Mouse (Mus musculus): ENCODE measurements around the gene Mus81. TPM values are rescaled to one million over a fixed set of nuclear protein-coding genes. Genes with fewer than 3 reads are reported as not detected.

Mus81 gene
- polyA plus RNA-seq, 1 experiment from 2014 or later: 46.6 TPM

Other genes with a start within 250 kb of the Mus81 start
- 23.5 and 23.7 TPM in 2 replicates for gene Pacs1, start 215.3 kb downstream of the Mus81 start, polyA plus RNA-seq (2014; fragmentation: Nextera tagmentation; extraction: Ambion mirVana)
- 325 and 343 TPM in 2 replicates for gene Sf3b2, start 192.9 kb downstream of the Mus81 start, polyA plus RNA-seq (2014; fragmentation: Nextera tagmentation; extraction: Ambion mirVana)
- gene Gal3st3, start 190.1 kb downstream of the Mus81 start, polyA plus RNA-seq (2014; fragmentation: Nextera tagmentation; extraction: Ambion mirVana): 3.1 and 3.3 TPM in 2 replicates
- gene Catsper1, start 152.7 kb downstream of the Mus81 start, polyA plus RNA-seq (2014; fragmentation: Nextera tagmentation; extraction: Ambion mirVana): not detected in 2 replicates
- gene Cst6, start 138.8 kb downstream of the Mus81 start, polyA plus RNA-seq (2014; fragmentation: Nextera tagmentation; extraction: Ambion mirVana): 0.78 and 1.5 TPM in 2 replicates
- gene Eif1ad, start 121.7 kb downstream of the Mus81 start, polyA plus RNA-seq (2014; fragmentation: Nextera tagmentation; extraction: Ambion mirVana): 44.3 and 45.9 TPM in 2 replicates
- gene Banf1, start 121.2 kb downstream of the Mus81 start, polyA plus RNA-seq (2014; fragmentation: Nextera tagmentation; extraction: Ambion mirVana): 434 and 456 TPM in 2 replicates
- gene Sart1, start 99.7 kb downstream of the Mus81 start, polyA plus RNA-seq (2014; fragmentation: Nextera tagmentation; extraction: Ambion mirVana): 56.3 and 65.0 TPM in 2 replicates
- 2.0 TPM in 1 of 2 replicates, not detected in the other for gene Tsga10ip, start 85.9 kb downstream of the Mus81 start, polyA plus RNA-seq (2014; fragmentation: Nextera tagmentation; extraction: Ambion mirVana)
- 191 and 198 TPM in 2 replicates for gene Drap1, start 63.4 kb downstream of the Mus81 start, polyA plus RNA-seq (2014; fragmentation: Nextera tagmentation; extraction: Ambion mirVana)
- gene AI837181, start 63.3 kb downstream of the Mus81 start, polyA plus RNA-seq (2014; fragmentation: Nextera tagmentation; extraction: Ambion mirVana): 35.8 and 39.2 TPM in 2 replicates
- not detected in 2 replicates for gene Fosl1, start 40.9 kb downstream of the Mus81 start, polyA plus RNA-seq (2014; fragmentation: Nextera tagmentation; extraction: Ambion mirVana)
- 6.8 and 7.8 TPM in 2 replicates for gene Ccdc85b, start 30.5 kb downstream of the Mus81 start, polyA plus RNA-seq (2014; fragmentation: Nextera tagmentation; extraction: Ambion mirVana)
- 126 and 130 TPM in 2 replicates for gene Fibp, start 27.8 kb downstream of the Mus81 start, polyA plus RNA-seq (2014; fragmentation: Nextera tagmentation; extraction: Ambion mirVana)
- gene Ctsw, start 19.9 kb downstream of the Mus81 start, polyA plus RNA-seq (2014; fragmentation: Nextera tagmentation; extraction: Ambion mirVana): 1.5 and 2.3 TPM in 2 replicates
- gene Efemp2, start 14.4 kb downstream of the Mus81 start, polyA plus RNA-seq (2014; fragmentation: Nextera tagmentation; extraction: Ambion mirVana): 177 and 179 TPM in 2 replicates
- 2,904 and 2,937 TPM in 2 replicates for gene Cfl1, start 2.1 kb upstream of the Mus81 start, polyA plus RNA-seq (2014; fragmentation: Nextera tagmentation; extraction: Ambion mirVana)
- gene 1700020D05Rik, start 15.4 kb upstream of the Mus81 start, polyA plus RNA-seq (2014; fragmentation: Nextera tagmentation; extraction: Ambion mirVana): 0.25 and 0.42 TPM in 2 replicates
- 12.4 and 13.0 TPM in 2 replicates for gene Snx32, start 22.1 kb upstream of the Mus81 start, polyA plus RNA-seq (2014; fragmentation: Nextera tagmentation; extraction: Ambion mirVana)
- 11.2 and 11.5 TPM in 2 replicates for gene Ovol1, start 72.2 kb upstream of the Mus81 start, polyA plus RNA-seq (2014; fragmentation: Nextera tagmentation; extraction: Ambion mirVana)
- 5.5 and 6.1 TPM in 2 replicates for gene Ap5b1, start 79.6 kb upstream of the Mus81 start, polyA plus RNA-seq (2014; fragmentation: Nextera tagmentation; extraction: Ambion mirVana)
- 113 and 119 TPM in 2 replicates for gene Rnaseh2c, start 113.5 kb upstream of the Mus81 start, polyA plus RNA-seq (2014; fragmentation: Nextera tagmentation; extraction: Ambion mirVana)
- gene Kat5, start 121.8 kb upstream of the Mus81 start, polyA plus RNA-seq (2014; fragmentation: Nextera tagmentation; extraction: Ambion mirVana): 30.5 and 37.0 TPM in 2 replicates
- gene Rela, start 149.1 kb upstream of the Mus81 start, polyA plus RNA-seq (2014; fragmentation: Nextera tagmentation; extraction: Ambion mirVana): 49.0 and 52.2 TPM in 2 replicates
- 15.2 and 19.4 TPM in 2 replicates for gene Sipa1, start 175.3 kb upstream of the Mus81 start, polyA plus RNA-seq (2014; fragmentation: Nextera tagmentation; extraction: Ambion mirVana)
- 20.0 and 21.5 TPM in 2 replicates for gene Map3k11, start 200.3 kb upstream of the Mus81 start, polyA plus RNA-seq (2014; fragmentation: Nextera tagmentation; extraction: Ambion mirVana)
- 29.8 and 32.1 TPM in 2 replicates for gene Pcnx3, start 200.5 kb upstream of the Mus81 start, polyA plus RNA-seq (2014; fragmentation: Nextera tagmentation; extraction: Ambion mirVana)
- 0.62 and 0.84 TPM in 2 replicates for gene Kcnk7, start 216.0 kb upstream of the Mus81 start, polyA plus RNA-seq (2014; fragmentation: Nextera tagmentation; extraction: Ambion mirVana)
- 36.7 and 37.4 TPM in 2 replicates for gene Ehbp1l1, start 237.9 kb upstream of the Mus81 start, polyA plus RNA-seq (2014; fragmentation: Nextera tagmentation; extraction: Ambion mirVana)
- gene Fam89b, start 241.3 kb upstream of the Mus81 start, polyA plus RNA-seq (2014; fragmentation: Nextera tagmentation; extraction: Ambion mirVana): 92.4 and 98.4 TPM in 2 replicates

Measured in stomach, embryonic 14.5 days (tissue).